8 mouse cellular contexts compared by ENCODE assay signal in the genomic region with DNA sequence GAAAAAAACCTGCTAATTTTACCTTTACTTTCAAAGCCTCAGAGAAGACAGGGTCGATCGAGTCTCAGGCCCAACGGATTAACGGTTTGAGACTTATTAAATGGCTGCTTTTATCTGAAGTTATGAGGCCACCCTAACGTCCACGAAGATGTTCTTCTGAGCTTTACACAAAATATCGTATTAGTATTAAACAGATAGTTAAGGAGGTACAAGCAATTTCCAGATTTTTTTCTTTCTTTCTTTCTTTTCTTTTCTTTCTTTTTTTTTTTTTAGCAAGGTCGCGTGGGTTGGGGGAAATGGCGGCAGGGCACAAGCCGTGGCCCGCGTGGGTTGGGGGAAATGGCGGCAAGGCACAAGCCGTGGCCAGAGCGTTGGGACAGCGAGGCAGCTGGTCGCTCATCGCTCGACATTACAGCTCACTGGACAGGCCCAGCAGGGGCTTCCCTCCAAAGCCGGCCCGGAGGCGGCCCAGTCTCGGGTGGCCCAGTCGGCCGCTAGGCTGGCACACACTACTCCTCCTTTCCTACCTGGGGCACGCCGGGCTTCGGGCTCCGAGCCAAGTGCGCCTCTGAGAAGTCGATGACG. TPM values are rescaled to one million over a fixed set of nuclear protein-coding genes. Genes with fewer than 3 reads are reported as not detected.
DNase-seq lines count a peak whose midpoint lies in the region; ATAC-seq and TF ChIP-seq lines count a peak whose summit lies in the region.

No protein-coding gene starts in this region.

- TF ChIP-seq EP300 in heart, postnatal 0 days (IDR thresholded peaks at IDR 0.05; ENCODE audit: low read depth), result no peak

- H3K27ac ChIP-seq in kidney, embryonic 14.5 days (ENCODE audit: low read depth, low read length), result peak overlapping the region; percentile 89
- H3K27ac ChIP-seq in bone marrow macrophage, adult 2 months (ENCODE audit: insufficient read depth, low read depth, low read length), result peak overlapping the region; percentile 87
- H3K27ac ChIP-seq in heart, postnatal 0 days (ENCODE audit: low read depth), result peak overlapping the region; percentile 86

- no peaks in the 10 kb centered on the region for H3K27me3 ChIP-seq in kidney, embryonic 14.5 days (ENCODE audit: control insufficient read depth, insufficient read depth, low read length)
- no peaks in the 10 kb centered on the region for H3K27me3 ChIP-seq in heart, postnatal 0 days (ENCODE audit: control insufficient read depth, insufficient read depth, low read length)

- H3K4me2 ChIP-seq in kidney, embryonic 14.5 days (replicated peaks; ENCODE audit: low read depth, low read length), result peak overlapping the region; percentile 73
- H3K4me2 ChIP-seq in heart, postnatal 0 days (ENCODE audit: low read depth, low read length), result peak overlapping the region; percentile 82

- H3K36me3 ChIP-seq in kidney, embryonic 14.5 days (ENCODE audit: control insufficient read depth, insufficient read depth, low read length), result peaks cover 56% of the 10 kb centered on the region
- H3K36me3 ChIP-seq in heart, postnatal 0 days (replicated peaks; ENCODE audit: control insufficient read depth, insufficient read depth, low read length), result peaks cover 51% of the 10 kb centered on the region

- H3K4me1 ChIP-seq in kidney, embryonic 14.5 days (ENCODE audit: control insufficient read depth, insufficient read depth, low read length), result peaks cover 15% of the 10 kb centered on the region
- peaks cover 22% of the 10 kb centered on the region for H3K4me1 ChIP-seq in bone marrow macrophage, adult 2 months (ENCODE audit: control insufficient read depth, insufficient read depth, low read length)
- peaks cover 19% of the 10 kb centered on the region for H3K4me1 ChIP-seq in heart, postnatal 0 days (ENCODE audit: control insufficient read depth, insufficient read depth)

- peak overlapping the region; percentile 97 for H3K9ac ChIP-seq in kidney, embryonic 14.5 days (ENCODE audit: low read depth, low read length)
- peak overlapping the region; percentile 77 for H3K9ac ChIP-seq in heart, postnatal 0 days (replicated peaks; ENCODE audit: low read depth, low read length)

- TF ChIP-seq POLR2A in bone marrow macrophage, adult 2 months (IDR thresholded peaks at IDR 0.05; ENCODE audit: borderline replicate concordance, low read depth, low read length), result no peak

- ATAC-seq in kidney, embryonic 14.5 days (ENCODE audit: low FRiP score, low TSS enrichment), result peak; percentile 86
- peak; percentile 74 for ATAC-seq in heart, postnatal 0 days (ENCODE audit: insufficient read depth, low read depth)
- peak; percentile 56 for ATAC-seq in megakaryocyte progenitor cell, adult 5-6 weeks (replicated peaks; ENCODE audit: poor library complexity)

- WGBS in kidney, embryonic 14.5 days, result under 1% methylated on average over 33 of the region's 33 CpGs
- WGBS in heart, postnatal 0 days, result 0% methylated on average over 33 of the region's 33 CpGs

- TF ChIP-seq CTCF in bone marrow macrophage, adult 2 months (IDR thresholded peaks at IDR 0.05; ENCODE audit: low read depth, low read length), result no peak
- no peak for TF ChIP-seq CTCF in heart, postnatal 0 days (IDR thresholded peaks at IDR 0.05; ENCODE audit: low read depth)

- H3K9me3 ChIP-seq in kidney, embryonic 14.5 days (ENCODE audit: control insufficient read depth, low read length), result no peaks in the 10 kb centered on the region
- no peaks in the 10 kb centered on the region for H3K9me3 ChIP-seq in heart, postnatal 0 days (replicated peaks; ENCODE audit: control insufficient read depth, low read length)

- DNase-seq in kidney, postnatal 10 days, result no peak
- DNase-seq in heart, postnatal 0 days (ENCODE audit: low spot score), result peak; percentile 14
- DNase-seq in adipocyte (ENCODE audit: low spot score), result no peak
- DNase-seq in thymus, postnatal 4 days, result no peak
- no peak for DNase-seq in kidney, postnatal 4 days

- H3K4me3 ChIP-seq in kidney, embryonic 14.5 days (ENCODE audit: low read length), result peak overlapping the region; percentile 100
- peak overlapping the region; percentile 89 for H3K4me3 ChIP-seq in bone marrow macrophage, adult 2 months (ENCODE audit: insufficient read depth, low read length)
- peak overlapping the region; percentile 94 for H3K4me3 ChIP-seq in heart, postnatal 0 days (ENCODE audit: low read depth, low read length)

RNA-seq across cellular contexts. Expression of a gene that starts 0.5 kb away (rescaled TPM):
- polyA plus RNA-seq in kidney, embryonic 14.5 days (2014; fragmentation: Nextera tagmentation; extraction: Ambion mirVana), result 269 and 468 TPM in 2 replicates
- polyA plus RNA-seq in bone marrow macrophage, adult 2 months (2012; ENCODE audit: insufficient read depth, insufficient read length, missing spikeins), result 150 and 162 TPM in 2 replicates
- 123 and 224 TPM in 2 replicates for total RNA-seq in heart, postnatal 0 days (2014; rRNA removed; ENCODE audit: low replicate concordance)
- polyA plus RNA-seq in heart, postnatal 0 days (2015; fragmentation: Nextera tagmentation; extraction: Ambion mirVana), result 288 and 307 TPM in 2 replicates
- total RNA-seq in megakaryocyte progenitor cell, adult 5-6 weeks (2015), result 111 and 120 TPM in 2 replicates
- total RNA-seq in megakaryocyte progenitor cell, adult 5-6 weeks (2017), result 49.4 and 79.7 TPM in 2 replicates

RNA-seq across cellular contexts. Expression of a gene that starts 0.6 kb away (rescaled TPM):
- polyA plus RNA-seq in kidney, embryonic 14.5 days (2014; fragmentation: Nextera tagmentation; extraction: Ambion mirVana), result 63.7 and 75.6 TPM in 2 replicates
- polyA plus RNA-seq in bone marrow macrophage, adult 2 months (2012; ENCODE audit: insufficient read depth, insufficient read length, missing spikeins), result 11.2 and 14.3 TPM in 2 replicates
- 26.2 and 26.6 TPM in 2 replicates for total RNA-seq in heart, postnatal 0 days (2014; rRNA removed; ENCODE audit: low replicate concordance)
- polyA plus RNA-seq in heart, postnatal 0 days (2015; fragmentation: Nextera tagmentation; extraction: Ambion mirVana), result 14.3 and 17.7 TPM in 2 replicates
- 39.7 and 47.1 TPM in 2 replicates for total RNA-seq in megakaryocyte progenitor cell, adult 5-6 weeks (2015)
- total RNA-seq in megakaryocyte progenitor cell, adult 5-6 weeks (2017), result 57.2 and 82.5 TPM in 2 replicates

RNA-seq across cellular contexts. Expression of a gene that starts 28.9 kb away (rescaled TPM):
- 142 and 161 TPM in 2 replicates for polyA plus RNA-seq in kidney, embryonic 14.5 days (2014; fragmentation: Nextera tagmentation; extraction: Ambion mirVana)
- polyA plus RNA-seq in bone marrow macrophage, adult 2 months (2012; ENCODE audit: insufficient read depth, insufficient read length, missing spikeins), result 83.4 and 83.5 TPM in 2 replicates
- total RNA-seq in heart, postnatal 0 days (2014; rRNA removed; ENCODE audit: low replicate concordance), result 20.9 and 35.6 TPM in 2 replicates
- polyA plus RNA-seq in heart, postnatal 0 days (2015; fragmentation: Nextera tagmentation; extraction: Ambion mirVana), result 68.1 and 70.1 TPM in 2 replicates
- 54.8 and 56.1 TPM in 2 replicates for total RNA-seq in megakaryocyte progenitor cell, adult 5-6 weeks (2015)
- total RNA-seq in megakaryocyte progenitor cell, adult 5-6 weeks (2017), result 173 and 192 TPM in 2 replicates

RNA-seq across cellular contexts. Expression of a gene that starts 51.3 kb away (rescaled TPM):
- not detected in 2 replicates for polyA plus RNA-seq in kidney, embryonic 14.5 days (2014; fragmentation: Nextera tagmentation; extraction: Ambion mirVana)
- polyA plus RNA-seq in bone marrow macrophage, adult 2 months (2012; ENCODE audit: insufficient read depth, insufficient read length, missing spikeins), result not detected in 2 replicates
- not detected in 2 replicates for total RNA-seq in heart, postnatal 0 days (2014; rRNA removed; ENCODE audit: low replicate concordance)
- not detected in 2 replicates for polyA plus RNA-seq in heart, postnatal 0 days (2015; fragmentation: Nextera tagmentation; extraction: Ambion mirVana)
- not detected in 2 replicates for total RNA-seq in megakaryocyte progenitor cell, adult 5-6 weeks (2015)
- not detected in 2 replicates for total RNA-seq in megakaryocyte progenitor cell, adult 5-6 weeks (2017)

RNA-seq across cellular contexts. Expression of a gene that starts 55.1 kb away (rescaled TPM):
- 65.1 and 85.3 TPM in 2 replicates for polyA plus RNA-seq in kidney, embryonic 14.5 days (2014; fragmentation: Nextera tagmentation; extraction: Ambion mirVana)
- 134 and 139 TPM in 2 replicates for polyA plus RNA-seq in bone marrow macrophage, adult 2 months (2012; ENCODE audit: insufficient read depth, insufficient read length, missing spikeins)
- 23.5 and 66.6 TPM in 2 replicates for total RNA-seq in heart, postnatal 0 days (2014; rRNA removed; ENCODE audit: low replicate concordance)
- 65.1 and 67.0 TPM in 2 replicates for polyA plus RNA-seq in heart, postnatal 0 days (2015; fragmentation: Nextera tagmentation; extraction: Ambion mirVana)
- 199 and 210 TPM in 2 replicates for total RNA-seq in megakaryocyte progenitor cell, adult 5-6 weeks (2015)
- total RNA-seq in megakaryocyte progenitor cell, adult 5-6 weeks (2017), result 128 and 138 TPM in 2 replicates
